Comparison of ENCODE assay signal across 9 mouse cellular contexts in genomic region chr5:143311886-143312285, GRCm38 (mm10). TPM values are rescaled to one million over a fixed set of nuclear protein-coding genes. Genes with fewer than 3 reads are reported as not detected.
DNase-seq lines count a peak whose midpoint lies in the region; ATAC-seq and TF ChIP-seq lines count a peak whose summit lies in the region.
"Had no signal": no experiment of that assay in that cellular context is flagged by ENCODE, and none has a peak within 500 bp of the region (broad histone marks: within the 10 kb centered on the region; RNA-seq: fewer than 3 reads in every experiment).

No protein-coding gene starts in this region.

- peaks cover 29% of the 10 kb centered on the region for H3K4me1 ChIP-seq in midbrain, embryonic 10.5 days
- H3K4me1 ChIP-seq in midbrain, embryonic 13.5 days (replicated peaks) = peaks cover 46% of the 10 kb centered on the region
- no peaks in the 10 kb centered on the region; the same call in none of the 2 replicates for H3K4me1 ChIP-seq in embryonic facial prominence, embryonic 11.5 days (ENCODE audit: control insufficient read depth, insufficient read depth, low read length)
- peaks cover 10% of the 10 kb centered on the region; the same call in 1 of the 2 replicates for H3K4me1 ChIP-seq in hindbrain, postnatal 0 days (ENCODE audit: insufficient read depth, low read length)
- peaks cover 31% of the 10 kb centered on the region for H3K4me1 ChIP-seq in limb, embryonic 10.5 days

- no peaks in the 10 kb centered on the region for H3K27me3 ChIP-seq in midbrain, embryonic 10.5 days (ENCODE audit: low read depth, poor library complexity, severe bottlenecking)
- no peaks in the 10 kb centered on the region for H3K27me3 ChIP-seq in midbrain, embryonic 13.5 days
- no peaks in the 10 kb centered on the region for H3K27me3 ChIP-seq in embryonic facial prominence, embryonic 11.5 days (ENCODE audit: control insufficient read depth, insufficient read depth, low read length)
- no peaks in the 10 kb centered on the region for H3K27me3 ChIP-seq in hindbrain, postnatal 0 days (ENCODE audit: insufficient read depth, low read length)
- no peaks in the 10 kb centered on the region for H3K27me3 ChIP-seq in limb, embryonic 10.5 days (ENCODE audit: low read depth, poor library complexity, severe bottlenecking)
- H3K27me3 ChIP-seq: heart, embryonic 15.5 days had no signal

- no peak for ATAC-seq in midbrain, embryonic 13.5 days
- no peak for ATAC-seq in embryonic facial prominence, embryonic 11.5 days (replicated peaks; ENCODE audit: insufficient number of reproducible peaks, low FRiP score, low TSS enrichment, low read depth)
- no peak for ATAC-seq in hindbrain, postnatal 0 days

- peaks cover 80% of the 10 kb centered on the region for H3K36me3 ChIP-seq in midbrain, embryonic 10.5 days
- H3K36me3 ChIP-seq in midbrain, embryonic 13.5 days = peaks cover 75% of the 10 kb centered on the region
- H3K36me3 ChIP-seq in embryonic facial prominence, embryonic 11.5 days (replicated peaks; ENCODE audit: control insufficient read depth, insufficient read depth, low read depth, low read length) = peaks cover 21% of the 10 kb centered on the region
- H3K36me3 ChIP-seq in hindbrain, postnatal 0 days (ENCODE audit: insufficient read depth, low read length) = peaks cover 48% of the 10 kb centered on the region
- peaks cover 80% of the 10 kb centered on the region for H3K36me3 ChIP-seq in limb, embryonic 10.5 days

- DNase-seq in midbrain, embryonic 10.5 days (ENCODE audit: low spot score) = peak; percentile 78
- DNase-seq in adrenal gland, postnatal 25 days = peak; percentile 76
- peak; percentile 87 for DNase-seq in embryonic facial prominence, embryonic 11.5 days (ENCODE audit: low spot score)
- DNase-seq in hindbrain, postnatal 0 days (ENCODE audit: low spot score) = peak; percentile 87
- peak; percentile 84 for DNase-seq in limb, embryonic 10.5 days (ENCODE audit: low spot score)
- DNase-seq in ovary, postnatal 14 days (ENCODE audit: low spot score) = peak; percentile 75
- peak; percentile 77 for DNase-seq in thymus, postnatal 0 days (ENCODE audit: low spot score)

- peak; percentile 86 for TF ChIP-seq CTCF in hindbrain, postnatal 0 days (IDR thresholded peaks at IDR 0.05; ENCODE audit: low read depth)

- H3K9ac ChIP-seq in midbrain, embryonic 13.5 days (replicated peaks) = no peak overlapping the region
- no peak overlapping the region for H3K9ac ChIP-seq in embryonic facial prominence, embryonic 11.5 days (replicated peaks; ENCODE audit: low read length)
- no peak overlapping the region for H3K9ac ChIP-seq in hindbrain, postnatal 0 days (replicated peaks; ENCODE audit: low read length)
- H3K9ac ChIP-seq: heart, embryonic 15.5 days had no signal

- no peak overlapping the region for H3K4me2 ChIP-seq in midbrain, embryonic 13.5 days (replicated peaks)
- H3K4me2 ChIP-seq in embryonic facial prominence, embryonic 11.5 days (ENCODE audit: low read depth, low read length) = no peak overlapping the region
- H3K4me2 ChIP-seq in hindbrain, postnatal 0 days (ENCODE audit: low read depth, low read length) = no peak overlapping the region
- H3K4me2 ChIP-seq: heart, embryonic 15.5 days had no signal

- WGBS in midbrain, embryonic 10.5 days = 73% methylated on average over 8 of the region's 8 CpGs
- 68% methylated on average over 8 of the region's 8 CpGs for WGBS in midbrain, embryonic 13.5 days
- WGBS in embryonic facial prominence, embryonic 11.5 days = 73% methylated on average over 8 of the region's 8 CpGs
- WGBS in hindbrain, postnatal 0 days = 61% methylated on average over 8 of the region's 8 CpGs
- WGBS in limb, embryonic 10.5 days = 77% methylated on average over 8 of the region's 8 CpGs

- no peak overlapping the region; the same call in 1 of the 2 replicates for H3K4me3 ChIP-seq in midbrain, embryonic 10.5 days
- H3K4me3 ChIP-seq in midbrain, embryonic 13.5 days (replicated peaks) = no peak overlapping the region
- H3K4me3 ChIP-seq in embryonic facial prominence, embryonic 11.5 days (ENCODE audit: low read depth, low read length) = no peak overlapping the region
- H3K4me3 ChIP-seq in hindbrain, postnatal 0 days (ENCODE audit: low read length) = no peak overlapping the region
- 0 out of 2 replicates have a peak overlapping the region, but pooled peaks have one; percentile 11 for H3K4me3 ChIP-seq in limb, embryonic 10.5 days
- H3K4me3 ChIP-seq: heart, embryonic 15.5 days had no signal

- H3K9me3 ChIP-seq in midbrain, embryonic 10.5 days (replicated peaks) = no peaks in the 10 kb centered on the region
- H3K9me3 ChIP-seq in midbrain, embryonic 13.5 days = no peaks in the 10 kb centered on the region
- no peaks in the 10 kb centered on the region for H3K9me3 ChIP-seq in embryonic facial prominence, embryonic 11.5 days (replicated peaks; ENCODE audit: control insufficient read depth, low read length)
- no peaks in the 10 kb centered on the region for H3K9me3 ChIP-seq in hindbrain, postnatal 0 days (ENCODE audit: low read length)
- H3K9me3 ChIP-seq in limb, embryonic 10.5 days (replicated peaks) = no peaks in the 10 kb centered on the region
- H3K9me3 ChIP-seq: heart, embryonic 15.5 days had no signal

- H3K27ac ChIP-seq in midbrain, embryonic 10.5 days (replicated peaks) = no peak overlapping the region
- no peak overlapping the region for H3K27ac ChIP-seq in midbrain, embryonic 13.5 days
- H3K27ac ChIP-seq in embryonic facial prominence, embryonic 11.5 days (replicated peaks; ENCODE audit: low read depth, low read length) = no peak overlapping the region
- H3K27ac ChIP-seq in hindbrain, postnatal 0 days = no peak overlapping the region
- H3K27ac ChIP-seq in limb, embryonic 10.5 days = no peak overlapping the region
- H3K27ac ChIP-seq: heart, embryonic 15.5 days had no signal

RNA-seq across cellular contexts. Expression of gene E130309D02Rik, which starts 3.3 kb away (rescaled TPM):
- polyA plus RNA-seq in midbrain, embryonic 10.5 days (2016; fragmentation: Nextera tagmentation; extraction: Ambion mirVana) = 59.2 and 61.7 TPM in 2 replicates
- polyA plus RNA-seq in midbrain, embryonic 13.5 days (2015; fragmentation: Nextera tagmentation; extraction: Ambion mirVana) = 38.5 and 43.4 TPM in 2 replicates
- total RNA-seq in adrenal gland, postnatal 25 days (2021) = 36.5 and 39.8 TPM in 2 replicates
- polyA plus RNA-seq in embryonic facial prominence, embryonic 11.5 days (2014; fragmentation: Nextera tagmentation; extraction: Ambion mirVana) = 35.5 and 41.1 TPM in 2 replicates
- 42.0 and 44.4 TPM in 2 replicates for total RNA-seq in hindbrain, postnatal 0 days (2014; rRNA removed)
- 21.7 and 23.9 TPM in 2 replicates for polyA plus RNA-seq in hindbrain, postnatal 0 days (2015; fragmentation: Nextera tagmentation; extraction: Ambion mirVana)
- polyA plus RNA-seq in limb, embryonic 10.5 days (2016; fragmentation: Nextera tagmentation; extraction: Ambion mirVana) = 67.3 and 79.0 TPM in 2 replicates
- polyA plus RNA-seq in thymus, postnatal 0 days (2015; fragmentation: Nextera tagmentation; extraction: Ambion mirVana) = 43.4 and 47.8 TPM in 2 replicates

RNA-seq across cellular contexts. Expression of gene Zdhhc4, which starts 17.2 kb away (rescaled TPM):
- 64.8 and 72.9 TPM in 2 replicates for polyA plus RNA-seq in midbrain, embryonic 10.5 days (2016; fragmentation: Nextera tagmentation; extraction: Ambion mirVana)
- polyA plus RNA-seq in midbrain, embryonic 13.5 days (2015; fragmentation: Nextera tagmentation; extraction: Ambion mirVana) = 77.1 and 83.8 TPM in 2 replicates
- total RNA-seq in adrenal gland, postnatal 25 days (2021) = 58.7 and 66.5 TPM in 2 replicates
- polyA plus RNA-seq in embryonic facial prominence, embryonic 11.5 days (2014; fragmentation: Nextera tagmentation; extraction: Ambion mirVana) = 76.3 and 77.3 TPM in 2 replicates
- 79.6 and 84.4 TPM in 2 replicates for total RNA-seq in hindbrain, postnatal 0 days (2014; rRNA removed)
- 92.1 and 96.7 TPM in 2 replicates for polyA plus RNA-seq in hindbrain, postnatal 0 days (2015; fragmentation: Nextera tagmentation; extraction: Ambion mirVana)
- 71.9 and 72.5 TPM in 2 replicates for polyA plus RNA-seq in limb, embryonic 10.5 days (2016; fragmentation: Nextera tagmentation; extraction: Ambion mirVana)
- polyA plus RNA-seq in thymus, postnatal 0 days (2015; fragmentation: Nextera tagmentation; extraction: Ambion mirVana) = 88.6 and 97.2 TPM in 2 replicates

RNA-seq across cellular contexts. Expression of gene Zfp853, which starts 18.5 kb away (rescaled TPM):
- not detected in 2 replicates for polyA plus RNA-seq in midbrain, embryonic 10.5 days (2016; fragmentation: Nextera tagmentation; extraction: Ambion mirVana)
- polyA plus RNA-seq in midbrain, embryonic 13.5 days (2015; fragmentation: Nextera tagmentation; extraction: Ambion mirVana) = 0.05 and 0.06 TPM in 2 replicates
- 0.24 and 0.29 TPM in 2 replicates for total RNA-seq in adrenal gland, postnatal 25 days (2021)
- not detected in 2 replicates for polyA plus RNA-seq in embryonic facial prominence, embryonic 11.5 days (2014; fragmentation: Nextera tagmentation; extraction: Ambion mirVana)
- total RNA-seq in hindbrain, postnatal 0 days (2014; rRNA removed) = 31.7 and 33.5 TPM in 2 replicates
- 0.53 and 0.61 TPM in 2 replicates for polyA plus RNA-seq in hindbrain, postnatal 0 days (2015; fragmentation: Nextera tagmentation; extraction: Ambion mirVana)
- 0.06 TPM in 1 of 2 replicates, not detected in the other for polyA plus RNA-seq in limb, embryonic 10.5 days (2016; fragmentation: Nextera tagmentation; extraction: Ambion mirVana)
- polyA plus RNA-seq in thymus, postnatal 0 days (2015; fragmentation: Nextera tagmentation; extraction: Ambion mirVana) = 0.04 and 0.08 TPM in 2 replicates
- polyA plus RNA-seq: heart, embryonic 15.5 days had no signal

RNA-seq across cellular contexts. Expression of gene Zfp316, which starts 42.1 kb away (rescaled TPM):
- polyA plus RNA-seq in midbrain, embryonic 10.5 days (2016; fragmentation: Nextera tagmentation; extraction: Ambion mirVana) = 4.2 and 5.2 TPM in 2 replicates
- polyA plus RNA-seq in midbrain, embryonic 13.5 days (2015; fragmentation: Nextera tagmentation; extraction: Ambion mirVana) = 8.2 and 12.1 TPM in 2 replicates
- total RNA-seq in adrenal gland, postnatal 25 days (2021) = 7.4 and 11.6 TPM in 2 replicates
- polyA plus RNA-seq in embryonic facial prominence, embryonic 11.5 days (2014; fragmentation: Nextera tagmentation; extraction: Ambion mirVana) = 2.1 and 2.2 TPM in 2 replicates
- 28.0 and 31.3 TPM in 2 replicates for total RNA-seq in hindbrain, postnatal 0 days (2014; rRNA removed)
- polyA plus RNA-seq in hindbrain, postnatal 0 days (2015; fragmentation: Nextera tagmentation; extraction: Ambion mirVana) = 5.4 and 6.2 TPM in 2 replicates
- polyA plus RNA-seq in limb, embryonic 10.5 days (2016; fragmentation: Nextera tagmentation; extraction: Ambion mirVana) = 3.4 and 4.4 TPM in 2 replicates
- 0.75 and 0.78 TPM in 2 replicates for polyA plus RNA-seq in thymus, postnatal 0 days (2015; fragmentation: Nextera tagmentation; extraction: Ambion mirVana)

RNA-seq across cellular contexts. Expression of gene Grid2ip, which starts 45.3 kb away (rescaled TPM):
- 0.05 and 0.14 TPM in 2 replicates for polyA plus RNA-seq in midbrain, embryonic 10.5 days (2016; fragmentation: Nextera tagmentation; extraction: Ambion mirVana)
- polyA plus RNA-seq in midbrain, embryonic 13.5 days (2015; fragmentation: Nextera tagmentation; extraction: Ambion mirVana) = 0.19 and 0.36 TPM in 2 replicates
- 0.73 and 0.95 TPM in 2 replicates for total RNA-seq in adrenal gland, postnatal 25 days (2021)
- polyA plus RNA-seq in embryonic facial prominence, embryonic 11.5 days (2014; fragmentation: Nextera tagmentation; extraction: Ambion mirVana) = 0.36 and 0.59 TPM in 2 replicates
- total RNA-seq in hindbrain, postnatal 0 days (2014; rRNA removed) = 2.4 and 5.1 TPM in 2 replicates
- polyA plus RNA-seq in hindbrain, postnatal 0 days (2015; fragmentation: Nextera tagmentation; extraction: Ambion mirVana) = 1.2 and 2.3 TPM in 2 replicates
- polyA plus RNA-seq in limb, embryonic 10.5 days (2016; fragmentation: Nextera tagmentation; extraction: Ambion mirVana) = 0.14 and 0.48 TPM in 2 replicates
- 0.05 TPM in 1 of 2 replicates, not detected in the other for polyA plus RNA-seq in thymus, postnatal 0 days (2015; fragmentation: Nextera tagmentation; extraction: Ambion mirVana)
- polyA plus RNA-seq: heart, embryonic 15.5 days had no signal
